Mouse (Mus musculus) midbrain, postnatal 0 days (tissue): Measurements from ENCODE around the gene Mto1. TPM values are rescaled to one million over a fixed set of nuclear protein-coding genes. Genes with fewer than 3 reads are reported as not detected.
"Not testable (repeated sequence)": the region's sequence is repeated elsewhere in the genome, so short reads cannot be mapped to it uniquely, and the experiment has no call there.

ENCODE experiments used
- ATAC-seq: fragments of 200-750 bp; cut with Nextera tagmentation; 2 replicates; pipeline ENCODE4 v1.8.0; 2017; ENCODE audit warnings: moderate number of reproducible peaks, mild to moderate bottlenecking, moderate TSS enrichment, moderate library complexity; ENCODE audit not compliant: low FRiP score
- DNase-seq: peaks from one replicate; pipeline ENCODE4 v3.0.0-alpha.2; 2015; ENCODE audit warnings: low spot score
- H3K27ac ChIP-seq: fragments of 300-500 bp; sonication (generic); 2 replicates; pipeline ENCODE4 v1.5.1; 2014; ENCODE audit warnings: low read depth, mild to moderate bottlenecking, low read length, mixed read lengths
- H3K27me3 ChIP-seq: fragments of 300-500 bp; sonication (generic); 2 replicates; pipeline ENCODE4 v1.6.1; 2014; ENCODE audit warnings: low read length, control low read depth, mixed read lengths; ENCODE audit not compliant: insufficient read depth
- H3K36me3 ChIP-seq: fragments of 300-500 bp; sonication (generic); 2 replicates; pipeline ENCODE4 v1.6.1; 2014; ENCODE audit warnings: low read length, control low read depth, mixed read lengths; ENCODE audit not compliant: insufficient read depth
- H3K4me1 ChIP-seq: fragments of 300-500 bp; sonication (generic); 2 replicates; pipeline ENCODE4 v1.6.1; 2014; ENCODE audit warnings: mild to moderate bottlenecking, control low read depth, antibody characterized with exemption, low read length, mixed read lengths; ENCODE audit not compliant: insufficient read depth
- H3K4me2 ChIP-seq: fragments of 300-500 bp; sonication (generic); 2 replicates; pipeline ENCODE4 v1.6.1; 2014; ENCODE audit warnings: low read depth, mild to moderate bottlenecking, low read length, mixed read lengths; ENCODE audit not compliant: poor library complexity, severe bottlenecking
- H3K4me3 ChIP-seq: fragments of 300-500 bp; sonication (generic); 2 replicates; pipeline ENCODE4 v1.5.1; 2014; ENCODE audit warnings: low read depth, mild to moderate bottlenecking, low read length, moderate library complexity
- H3K9ac ChIP-seq: fragments of 300-500 bp; sonication (generic); replicated peaks from 2 replicates; pipeline ENCODE4 v1.6.1; 2014; ENCODE audit warnings: mild to moderate bottlenecking, low read length, moderate library complexity, mixed read lengths; ENCODE audit not compliant: poor library complexity, severe bottlenecking
- H3K9me3 ChIP-seq: fragments of 300-500 bp; sonication (generic); 2 replicates; pipeline ENCODE4 v1.6.1; 2016; ENCODE audit warnings: low read length, control low read depth
- CTCF ChIP-seq: IDR thresholded peaks from 2 replicates; pipeline ENCODE4 v1.5.1; 2016; ENCODE audit warnings: antibody characterized with exemption, mild to moderate bottlenecking
- WGBS: fragments of 180-500 bp; shearing (Covaris S2); extraction: QIAGEN DNeasy Blood & Tissue Kit; methylation state at CpG from one replicate; pipeline ENCODE4 v1.1.7; 2014; 5-methylcytosine and 5-hydroxymethylcytosine counted together
- polyA plus RNA-seq: library from polyadenylated mRNA; unstranded; fragments of >200 nt; fragmentation: Nextera tagmentation; extraction: Ambion mirVana; gene quantifications from 2 replicates; pipeline ENCODE4 v1.2.1, GENCODE M21; 2015
- total RNA-seq: library from RNA; depleted of rRNA; stranded (reverse); fragments of >200 nt; gene quantifications from 2 replicates; pipeline ENCODE4 v1.2.3, GENCODE M21; 2014

Mto1 gene
- total and polyA plus RNA-seq, 2 experiments from 2014 or later = 18.5 to 27.5 TPM

GRCm38 (mm10) chr9:78476531-78477020 lies 28.6 kb downstream of the Mto1 start:
- H3K9ac ChIP-seq = no peak overlapping the region
- H3K27ac ChIP-seq = peak overlapping the region; percentile 38; the same call in 1 of the 2 replicates
- no peak overlapping the region for H3K4me3 ChIP-seq
- H3K4me2 ChIP-seq = no peak overlapping the region
- 16% methylated on average over 1 of the region's 1 CpGs for WGBS
- H3K9me3 ChIP-seq = no peaks in the 10 kb centered on the region
- peaks cover 20% of the 10 kb centered on the region; the same call in 1 of the 2 replicates for H3K36me3 ChIP-seq
- ATAC-seq = no peak
- H3K27me3 ChIP-seq = no peaks in the 10 kb centered on the region
- no peak for TF ChIP-seq CTCF
- no peak for DNase-seq
- no peaks in the 10 kb centered on the region for H3K4me1 ChIP-seq

- Histone ChIP-seq H3K36me3 (peaks cover 20% of the 10 kb centered on the region; the same call in 1 of the 2 replicates), H3K4me2 (no peak overlapping the region), H3K27me3 (no peaks in the 10 kb centered on the region), H3K27ac (0 out of 2 replicates have a peak overlapping the region, but pooled peaks have one; percentile 38), H3K9ac (no peak overlapping the region), H3K4me1 (no peaks in the 10 kb centered on the region), H3K9me3 (no peaks in the 10 kb centered on the region), H3K4me3 (no peak overlapping the region)
- DNase-seq (peak; percentile 79), ATAC-seq (no peak)
- peak; percentile 80 for TF ChIP-seq CTCF
- 5% methylated on average over 5 of the region's 5 CpGs for WGBS
These were observed 29.1 kb downstream of the Mto1 start for GRCm38 (mm10) chr9:78477021-78477551.

GRCm38 (mm10) chr9:78478009-78478605 lies 30.1 kb downstream of the Mto1 start:
- ATAC-seq, H3K4me3 ChIP-seq, H3K4me1 ChIP-seq, H3K9ac ChIP-seq, DNase-seq, H3K27me3 ChIP-seq, H3K27ac ChIP-seq, H3K9me3 ChIP-seq, H3K4me2 ChIP-seq: not testable (repeated sequence)
- peaks cover 20% of the 10 kb centered on the region; the same call in 1 of the 2 replicates for H3K36me3 ChIP-seq
- WGBS = 53% methylated on average over 1 of the region's 1 CpGs

DNA sequence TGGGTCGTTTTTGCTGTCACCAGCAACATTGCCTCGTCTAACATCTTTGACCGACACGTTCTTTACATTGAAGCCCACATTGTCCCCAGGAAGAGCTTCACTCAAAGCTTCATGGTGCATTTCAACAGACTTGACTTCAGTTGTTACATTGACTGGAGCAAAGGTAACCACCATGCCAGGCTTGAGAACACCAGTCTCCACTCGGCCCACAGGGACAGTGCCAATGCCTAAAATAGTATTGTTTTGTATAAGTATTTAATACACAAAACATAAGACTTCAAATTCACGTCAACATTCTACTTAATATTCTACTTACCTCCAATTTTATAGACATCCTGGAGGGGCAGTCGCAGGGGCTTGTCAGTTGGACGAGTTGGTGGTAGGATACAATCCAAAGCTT lies 31.3 kb downstream of the Mto1 start:
- H3K9me3 ChIP-seq, H3K4me1 ChIP-seq, ATAC-seq, H3K27ac ChIP-seq, H3K9ac ChIP-seq, H3K27me3 ChIP-seq, DNase-seq: not testable (repeated sequence)
- H3K4me2 ChIP-seq = peak overlapping the region; percentile 54
- peaks cover 14% of the 10 kb centered on the region; the same call in 1 of the 2 replicates for H3K36me3 ChIP-seq
- H3K4me3 ChIP-seq = peak overlapping the region; percentile 97
- 24% methylated on average over 7 of the region's 8 CpGs for WGBS

- WGBS = under 1% methylated on average over 13 of the region's 13 CpGs
- not testable (repeated sequence) for H3K27me3 ChIP-seq
These were observed 32.2 kb downstream of the Mto1 start for GRCm38 (mm10) chr9:78480227-78480626.

DNA sequence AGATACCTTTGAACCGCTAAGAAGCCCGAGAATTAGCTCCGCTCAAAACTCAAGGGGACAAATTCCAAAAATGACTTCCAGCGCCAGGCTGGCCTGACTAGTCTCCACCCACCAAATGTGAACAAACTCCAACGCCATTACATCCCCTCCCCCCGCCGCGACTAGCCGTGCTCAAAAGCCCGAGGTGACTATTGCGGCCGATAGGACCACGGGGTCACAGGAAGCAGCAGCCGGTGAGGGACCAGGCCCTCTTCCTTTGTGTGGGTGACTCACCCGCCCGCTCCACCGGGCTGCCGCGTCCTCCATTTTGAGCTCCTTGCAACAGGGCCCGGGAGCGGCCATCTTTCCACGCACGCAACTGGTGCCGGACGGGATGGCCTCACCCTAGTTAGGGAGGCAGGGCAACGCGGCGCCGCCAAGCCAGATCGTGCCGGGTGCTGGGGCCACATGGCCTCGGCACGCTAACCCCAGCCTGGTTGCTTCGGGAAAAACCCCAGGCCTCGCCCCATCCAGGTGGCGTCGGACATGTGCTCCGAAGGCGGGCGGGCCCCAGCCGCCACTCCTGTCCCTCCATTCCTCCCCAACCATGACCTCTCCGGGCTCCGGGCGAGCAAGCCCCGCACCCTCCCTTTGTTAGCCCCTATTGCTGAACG lies 32.8 kb downstream of the Mto1 start:
- H3K36me3 ChIP-seq = peaks cover 14% of the 10 kb centered on the region; the same call in 1 of the 2 replicates
- H3K9me3 ChIP-seq = no peaks in the 10 kb centered on the region
- H3K4me1 ChIP-seq = no peaks in the 10 kb centered on the region
- H3K4me2 ChIP-seq = peak overlapping the region; percentile 54
- no peaks in the 10 kb centered on the region for H3K27me3 ChIP-seq
- DNase-seq (peak; percentile 71), ATAC-seq (peak; percentile 41)
- H3K4me3 ChIP-seq = peak overlapping the region; percentile 97
- TF ChIP-seq CTCF = no peak
- under 1% methylated on average over 43 of the region's 46 CpGs for WGBS
- peak overlapping the region; percentile 100 for H3K9ac ChIP-seq
- H3K27ac ChIP-seq = peak overlapping the region; percentile 98

More at GRCm38 (mm10) chr9:78480227-78480626, 32.2 kb downstream of the Mto1 start:
- peak overlapping the region; percentile 97 for H3K4me3 ChIP-seq
- not testable (repeated sequence) for DNase-seq, H3K9me3 ChIP-seq, H3K4me1 ChIP-seq, ATAC-seq
- H3K9ac ChIP-seq = peak overlapping the region; percentile 100
- peak overlapping the region; percentile 98; the same call in 1 of the 2 replicates for H3K27ac ChIP-seq
- peaks cover 14% of the 10 kb centered on the region; the same call in 1 of the 2 replicates for H3K36me3 ChIP-seq
- peak overlapping the region; percentile 54 for H3K4me2 ChIP-seq
